In the genomic region with DNA sequence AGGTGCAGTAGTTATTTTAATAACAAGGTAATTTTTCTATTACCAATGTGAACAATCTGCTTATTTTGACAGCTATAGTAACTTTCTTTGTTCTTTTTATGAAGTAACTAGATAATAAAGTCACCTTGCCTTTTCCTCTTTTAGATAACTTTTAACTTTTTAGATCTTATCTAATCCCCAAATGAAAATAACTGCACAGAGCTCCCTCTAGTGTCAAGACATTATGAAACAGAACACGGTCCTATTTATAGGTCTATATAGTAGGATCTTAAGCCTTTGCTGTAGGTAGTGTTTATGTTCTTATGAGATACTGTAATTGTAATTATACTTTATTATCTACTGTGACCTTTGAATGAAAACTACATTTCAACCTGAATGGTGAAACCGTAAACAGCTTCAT, we compare ENCODE assay signal across 9 mouse cellular contexts. TPM values are rescaled to one million over a fixed set of nuclear protein-coding genes. Genes with fewer than 3 reads are reported as not detected.
A peak's percentile ranks its signal among the peaks of the same experiment; 100 is the strongest.
DNase-seq lines count a peak whose midpoint lies in the region; TF ChIP-seq lines count a peak whose summit lies in the region.
"Had no signal": no experiment of that assay in that cellular context is flagged by ENCODE, and none has a peak within 500 bp of the region (broad histone marks: within the 10 kb centered on the region; RNA-seq: fewer than 3 reads in every experiment).

No protein-coding gene starts in this region.

- H3K4me3 ChIP-seq in left cerebral cortex, adult 2 months = no peak overlapping the region
- H3K4me3 ChIP-seq: myocyte had no signal

- peak; percentile 72 for DNase-seq in cerebellum, adult 9-10 months
- no peak for DNase-seq in cerebellum, postnatal 36 days
- DNase-seq in left cerebral cortex, adult 2 months (ENCODE audit: extremely low spot score in 1 of 2, low spot score in 2 of 2) = no peak
- no peak for DNase-seq in left cerebral cortex, postnatal 36 days (ENCODE audit: low spot score in 2 of 2)
- peak; percentile 77 for DNase-seq in NIH3T3 (ENCODE audit: low read depth)
- peak; percentile 64 for DNase-seq in lung, postnatal 36 days
- DNase-seq in right cerebral cortex, postnatal 10 days (ENCODE audit: low spot score in 2 of 2) = no peak
- DNase-seq in ovary, adult 18-20 months (ENCODE audit: low spot score) = no peak

- intact Hi-C loops in left cerebral cortex, adult 2 months (cut with DNase I) = loop anchor here (1.0 to 5.0 kb wide), 2 partner anchors 96 to 146 kb away; partner anchors contain the start of gene Rras2
- intact Hi-C loops in left cerebral cortex, postnatal 36 days (cut with DNase I) = no loop called here

- peak; percentile 75 for TF ChIP-seq CTCF in left cerebral cortex, adult 2 months (IDR thresholded peaks at IDR 0.05)

- no peak overlapping the region for H3K27ac ChIP-seq in left cerebral cortex, adult 2 months

RNA-seq across cellular contexts. Expression of gene Copb1, which starts 41.0 kb away (rescaled TPM):
- total RNA-seq in left cerebral cortex, adult 2 months (2021) = 10 to 100 TPM; 52.5 to 60.5 TPM
- total RNA-seq in left cerebral cortex, postnatal 36 days (2021) = 10 to 100 TPM; 52.5 to 62.7 TPM

Comparison
In these comparisons a context has a peak if more than half of its experiments do, and no peak if none do; other contexts are left out.
1. DNase-seq: peak in cerebellum, adult 9-10 months (single experiment), NIH3T3 (single experiment) and lung, postnatal 36 days (single experiment); none in cerebellum, postnatal 36 days (0 of 2), left cerebral cortex, adult 2 months (0 of 2), left cerebral cortex, postnatal 36 days (0 of 2), right cerebral cortex, postnatal 10 days (0 of 2) and ovary, adult 18-20 months (single experiment).